Mouse (Mus musculus): ENCODE measurements around the gene S100a4.

DNA sequence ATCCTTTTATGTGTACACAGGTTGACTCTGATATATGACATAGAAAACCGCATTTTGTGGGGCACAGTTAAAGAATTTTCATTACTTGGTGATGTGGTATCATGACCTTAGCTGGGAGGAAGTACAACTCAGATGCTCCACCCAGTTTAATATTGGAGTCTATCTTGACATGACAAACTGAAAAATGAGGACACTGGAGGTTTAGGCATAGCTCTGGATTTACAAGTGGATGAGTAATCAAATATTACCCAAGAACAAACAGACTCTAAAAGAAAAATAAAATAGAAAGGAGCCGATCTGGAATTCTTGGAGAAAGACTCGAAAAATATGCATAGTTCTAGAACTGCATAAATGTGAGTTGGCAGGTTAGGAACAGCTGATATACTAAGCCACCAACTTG is 28.3 kb upstream of the S100a4 start:
- TF ChIP-seq CTCF (IDR thresholded peaks at IDR 0.05; ENCODE audit: extremely low read depth, insufficient read depth, low read length) = no peak
- no peak for TF ChIP-seq POLR2A (IDR thresholded peaks at IDR 0.05; ENCODE audit: extremely low read depth, insufficient read depth, low read length)

Measured in cortical plate, adult 2 months (tissue).